Mouse (Mus musculus) MN1 (cell line): ENCODE results near the gene Adh1.

Source experiments
- DNase-seq: peaks from one replicate; pipeline ENCODE4 v3.0.0-alpha.2; 2016; ENCODE audit warnings: low spot score

The Adh1 gene

DNA sequence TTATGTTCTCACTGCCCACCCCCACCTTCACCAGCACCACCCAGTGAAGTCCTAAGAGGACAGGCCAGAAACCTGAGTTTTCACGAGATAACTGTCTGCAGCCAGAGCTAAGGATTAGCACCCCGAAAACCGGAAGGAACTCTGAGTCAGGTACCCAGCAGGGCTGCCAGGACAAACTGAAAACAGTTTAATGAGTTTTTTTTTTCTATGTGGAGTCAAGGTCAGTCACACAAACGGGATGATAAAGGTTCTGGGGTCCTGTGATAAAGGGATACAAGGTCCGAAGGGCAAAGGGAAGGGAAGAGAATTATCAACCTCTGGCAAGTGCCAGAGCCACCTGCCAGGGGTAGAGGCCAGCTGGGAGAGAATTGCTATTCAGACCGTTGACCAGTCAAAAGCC is 19.4 kb upstream of the Adh1 start:
- DNase-seq = no peak

DNA sequence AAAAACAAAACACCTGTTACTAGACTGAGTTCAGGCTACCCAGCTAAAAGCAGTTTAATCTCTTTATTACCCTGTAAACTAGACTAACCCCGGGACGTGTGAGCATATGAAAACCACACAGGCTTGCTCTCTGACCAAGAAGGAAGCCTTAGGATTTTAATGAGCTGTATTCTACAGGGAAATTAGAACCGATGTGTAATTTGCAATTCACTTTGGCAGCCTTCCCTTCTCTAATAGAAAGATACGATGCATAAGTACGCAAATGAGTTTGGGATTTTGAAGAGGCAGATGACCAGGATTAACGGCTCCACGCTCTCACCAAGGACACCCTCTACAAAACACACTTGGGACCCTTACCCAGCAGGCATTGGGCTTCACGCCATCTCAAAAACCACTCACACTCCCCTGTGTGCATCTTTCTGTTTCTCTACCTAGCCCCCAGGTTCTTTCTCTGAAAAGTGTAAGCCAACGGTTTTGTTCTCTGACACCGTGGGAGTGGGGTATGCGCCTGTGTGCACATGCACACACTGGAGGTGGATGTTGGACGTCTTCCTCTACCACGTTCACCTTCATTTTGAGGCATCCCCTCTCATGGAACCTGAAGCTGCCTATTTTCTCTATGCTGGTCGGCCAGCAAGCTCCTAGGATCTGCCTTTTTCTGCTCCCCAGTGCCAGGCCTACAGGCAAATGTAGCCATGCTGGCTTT is 18.6 kb upstream of the Adh1 start:
- DNase-seq = no peak

- DNase-seq = no peak
Measured at GRCm38 (mm10) chr3:138242933-138243332, 17.9 kb upstream of the Adh1 start.

DNA sequence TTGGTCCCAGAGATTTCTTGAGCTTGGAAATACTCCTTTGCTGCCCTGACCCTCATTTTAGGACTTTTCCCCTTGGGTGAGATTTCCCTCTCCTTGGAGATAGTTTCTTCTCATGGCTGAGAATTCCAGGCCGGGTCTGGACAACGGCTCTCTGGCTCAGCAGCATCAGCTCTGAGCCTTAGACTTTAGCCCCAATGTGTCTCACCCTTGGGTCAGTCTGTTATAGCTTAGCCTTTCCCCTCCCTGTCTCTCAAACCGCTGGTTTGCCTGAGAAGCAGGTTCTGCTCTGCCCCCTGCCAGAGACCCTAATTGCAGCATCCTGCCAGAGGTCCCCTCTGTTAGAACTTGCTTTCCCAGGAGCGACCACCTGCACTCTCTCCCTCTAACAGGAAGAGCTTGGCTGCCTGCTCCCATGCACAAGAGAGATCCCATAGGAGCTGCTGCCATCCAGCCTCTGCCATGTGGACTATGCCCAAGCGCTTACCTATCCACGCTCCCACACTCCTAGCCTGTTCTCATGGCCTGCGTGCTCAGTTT is 16.4 kb upstream of the Adh1 start:
- DNase-seq = no peak

DNA sequence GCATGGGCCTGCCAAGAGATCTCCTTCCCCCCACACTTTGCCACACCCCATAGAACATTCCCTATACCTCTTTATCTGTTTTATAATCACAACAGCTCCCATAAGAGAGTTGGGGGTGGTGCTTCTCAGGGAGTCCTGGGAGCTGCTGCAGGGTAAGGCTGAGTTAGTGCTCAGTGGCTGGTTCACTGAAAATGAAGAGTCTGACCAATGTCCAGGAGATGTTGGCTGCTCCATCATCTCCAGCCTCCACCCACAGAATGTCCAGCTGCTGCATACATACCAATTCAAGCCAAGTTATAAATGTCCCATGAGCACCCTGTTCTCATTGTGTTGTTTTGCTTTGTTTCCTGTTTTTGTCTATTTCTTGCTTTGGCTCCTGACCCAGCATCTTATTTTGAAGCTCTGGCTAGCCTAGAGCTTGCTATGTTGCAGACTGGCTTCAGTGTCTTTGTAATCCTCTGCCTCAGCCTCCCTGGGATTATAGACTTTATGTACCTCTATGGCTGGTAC is 14.2 kb upstream of the Adh1 start:
- DNase-seq = no peak

GRCm38 (mm10) chr3:138247241-138247640 is 13.6 kb upstream of the Adh1 start:
- no peak for DNase-seq

- no peak for DNase-seq
Measured at GRCm38 (mm10) chr3:138248011-138248410, 12.8 kb upstream of the Adh1 start.

- DNase-seq = no peak
Measured at GRCm38 (mm10) chr3:138248746-138249145, 12.0 kb upstream of the Adh1 start.

GRCm38 (mm10) chr3:138251156-138251555 is 9.6 kb upstream of the Adh1 start:
- no peak for DNase-seq

DNA sequence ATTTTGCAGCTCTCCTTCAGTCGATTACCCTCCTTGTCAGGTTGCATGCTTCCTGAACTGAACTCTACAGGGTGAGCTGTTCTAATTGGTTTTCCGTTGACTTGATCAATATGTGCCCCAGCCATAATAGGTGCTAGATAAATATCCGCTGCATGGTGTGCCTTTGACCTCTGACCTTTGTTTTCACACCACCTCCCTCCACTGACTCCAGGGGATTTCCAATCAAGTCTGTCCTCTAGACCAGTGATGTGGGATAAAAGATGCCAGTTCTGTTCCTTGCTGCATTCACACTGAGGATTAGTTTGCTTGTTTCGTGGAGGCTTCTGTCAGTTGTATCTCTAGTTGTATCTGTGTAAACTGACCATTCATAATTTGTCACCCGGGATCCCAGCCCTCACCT is 6.6 kb upstream of the Adh1 start:
- DNase-seq = no peak

DNA sequence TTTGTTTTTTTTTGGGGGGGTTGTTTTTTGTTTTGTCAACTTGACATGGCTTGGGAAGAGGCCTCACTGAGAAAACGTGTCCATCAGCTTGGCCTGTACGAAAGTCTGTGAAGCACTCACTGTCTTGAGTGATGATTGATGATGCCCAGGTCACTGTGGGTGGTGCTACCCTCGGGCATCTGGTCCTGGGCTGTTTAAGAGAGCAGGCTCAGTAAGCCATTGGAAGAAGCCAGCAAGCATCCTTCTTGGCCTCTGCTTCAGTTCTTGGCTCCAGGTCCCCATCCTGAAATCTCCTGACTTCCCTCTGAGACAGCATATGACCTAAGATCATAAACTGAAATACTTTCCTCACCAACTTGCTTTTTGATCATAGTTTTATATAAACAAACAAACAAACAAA is 5.4 kb upstream of the Adh1 start:
- no peak for DNase-seq

DNA sequence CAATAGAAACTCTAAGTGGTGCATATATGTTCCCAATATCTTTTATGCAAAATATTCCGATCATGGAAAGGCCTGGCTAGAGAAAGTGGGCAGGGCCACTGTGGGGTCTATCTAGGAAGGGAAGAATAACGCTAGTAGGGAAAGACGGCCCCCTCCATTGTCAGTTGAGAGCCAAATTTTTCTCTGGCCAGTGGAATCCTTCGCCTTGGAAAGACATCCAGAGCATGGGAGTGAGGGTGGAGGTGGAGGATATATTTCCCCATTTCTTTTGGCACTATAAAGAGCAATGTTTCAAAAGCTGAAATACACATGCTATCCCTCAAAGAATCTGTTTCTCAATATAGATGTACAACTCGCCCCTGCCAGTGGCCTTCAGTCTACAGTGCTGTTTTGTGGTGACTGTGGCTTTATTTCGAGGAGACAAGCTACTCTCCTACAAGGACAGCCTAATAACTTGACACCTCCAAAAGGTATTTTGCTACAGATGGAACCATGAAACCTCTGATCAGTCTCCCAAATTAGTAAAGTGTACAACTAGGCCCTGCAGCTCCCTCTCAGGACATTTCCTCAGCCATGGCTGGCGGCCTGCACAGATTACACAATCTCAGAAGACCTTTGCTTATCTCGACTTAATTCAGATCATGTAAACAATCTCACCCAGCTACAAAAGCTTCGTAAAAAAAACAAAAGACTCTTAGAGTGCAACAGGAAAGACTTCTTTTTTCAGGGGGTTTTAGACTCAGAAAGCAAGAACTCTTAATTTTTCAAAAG is 4.8 kb upstream of the Adh1 start:
- no peak for DNase-seq

DNA sequence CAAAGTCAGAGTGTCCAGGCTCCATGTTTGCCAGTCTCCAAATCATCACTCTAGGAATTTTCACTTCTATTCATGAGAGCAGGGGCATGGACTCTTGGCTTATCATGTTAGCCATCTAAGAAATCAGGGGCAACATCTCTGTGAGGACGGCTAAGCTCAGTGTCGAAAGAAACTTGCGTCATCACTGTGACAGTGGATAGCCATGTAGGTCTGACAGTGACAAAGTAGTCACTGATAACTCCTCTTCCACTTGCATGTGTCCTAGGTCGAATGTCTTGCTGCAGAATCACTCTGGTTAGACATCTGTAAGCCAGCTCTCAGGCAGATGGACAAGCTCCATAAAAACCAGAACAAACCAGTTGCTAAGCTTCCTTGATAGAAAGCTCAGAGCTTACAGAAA is 1.8 kb downstream of the Adh1 start:
- no peak for DNase-seq

DNA sequence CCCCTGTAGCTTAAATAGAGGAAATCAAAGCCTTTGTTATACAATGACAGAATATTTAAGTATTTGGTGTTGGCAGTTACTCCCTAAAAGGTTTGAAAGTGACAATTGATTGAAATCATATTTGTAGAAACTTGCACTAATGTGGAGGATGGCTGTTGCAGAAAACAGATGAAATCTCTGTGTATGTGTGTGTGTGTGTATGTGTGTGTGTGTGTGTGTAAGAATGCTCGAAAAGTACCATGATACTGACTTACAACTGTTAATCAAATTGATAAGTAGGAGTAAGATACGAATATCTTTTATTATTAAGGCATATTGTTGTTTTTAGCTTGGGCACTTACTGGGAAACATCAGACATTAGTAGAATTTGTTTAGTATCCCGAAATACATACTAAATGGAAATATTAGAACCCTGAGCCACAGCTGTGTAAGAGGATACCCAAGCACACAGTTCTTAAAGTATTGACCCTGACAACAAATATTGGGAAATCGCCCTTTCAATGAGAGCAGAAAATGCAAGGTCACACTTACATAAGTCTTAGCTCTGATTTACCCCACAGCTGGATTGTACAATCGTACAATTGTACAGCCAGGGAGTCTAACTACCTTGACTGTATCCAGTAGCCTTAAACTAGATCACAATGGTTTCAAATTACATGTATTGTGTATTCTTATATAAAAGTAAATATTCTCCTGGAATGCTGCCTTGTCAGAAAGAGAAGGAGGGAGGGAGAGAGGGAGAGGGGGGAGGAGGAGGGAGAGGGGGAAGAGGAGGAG is 2.6 kb downstream of the Adh1 start:
- DNase-seq = no peak

DNA sequence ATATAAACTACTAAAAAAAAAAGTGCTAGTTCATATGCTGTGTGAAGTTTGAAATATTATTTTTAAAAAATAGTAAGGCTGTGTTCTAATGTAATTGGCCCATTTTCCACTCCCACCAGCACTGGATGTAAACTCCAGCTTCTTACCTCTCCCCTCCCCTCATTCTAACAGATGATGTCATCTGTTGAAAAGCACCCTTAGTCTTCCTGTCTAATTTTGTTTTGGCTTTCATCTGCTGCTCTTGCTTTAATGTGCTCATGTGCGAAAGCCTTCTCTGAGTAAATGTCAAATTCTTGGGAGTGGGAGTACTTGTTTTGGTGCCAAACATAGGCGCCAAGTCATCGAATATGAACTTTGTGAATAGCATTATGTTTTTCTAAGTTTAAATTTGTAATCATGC is 3.9 kb downstream of the Adh1 start:
- no peak for DNase-seq

- DNase-seq = no peak
Measured at GRCm38 (mm10) chr3:138270507-138270906, 9.7 kb downstream of the Adh1 start.

- no peak for DNase-seq
Measured at GRCm38 (mm10) chr3:138271297-138271696, 10.5 kb downstream of the Adh1 start.

DNA sequence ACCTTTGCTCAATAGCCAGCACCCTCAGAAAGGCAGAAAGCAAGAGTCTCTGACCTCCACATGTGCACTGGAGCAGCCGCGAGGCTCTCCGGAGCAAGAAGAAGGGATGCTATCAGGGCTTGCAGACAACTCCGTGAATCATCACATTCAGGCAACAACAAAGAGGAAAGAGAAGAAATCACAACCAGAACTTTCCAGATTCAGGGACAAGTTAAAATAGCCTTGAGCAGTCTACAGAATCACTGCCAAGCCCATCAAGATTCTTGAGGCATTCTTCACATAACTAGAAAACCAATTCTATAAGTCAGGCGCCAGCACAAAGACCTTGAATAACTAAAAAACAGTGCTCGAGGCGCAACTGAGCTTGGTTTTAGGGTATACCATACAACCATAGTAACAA is 12.3 kb downstream of the Adh1 start:
- DNase-seq = no peak

DNA sequence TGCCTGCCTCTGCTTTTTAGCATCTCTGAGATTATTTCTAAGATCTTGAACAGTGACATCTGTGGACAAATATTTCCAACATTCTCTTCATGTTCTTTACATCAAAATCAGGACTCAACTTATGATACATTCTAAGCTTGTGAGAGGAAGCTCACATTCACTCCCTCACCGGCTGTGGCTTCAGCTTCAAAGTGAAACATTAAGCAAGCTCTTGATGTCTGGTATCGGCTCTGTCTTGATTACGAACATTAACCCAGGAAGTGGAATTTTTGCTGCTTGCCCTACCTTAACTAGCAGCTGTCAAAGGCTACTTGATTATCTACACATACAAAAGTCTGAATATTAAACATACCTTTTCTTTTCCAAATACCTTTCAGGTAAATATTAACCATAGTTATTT is 14.3 kb downstream of the Adh1 start:
- DNase-seq = no peak

DNA sequence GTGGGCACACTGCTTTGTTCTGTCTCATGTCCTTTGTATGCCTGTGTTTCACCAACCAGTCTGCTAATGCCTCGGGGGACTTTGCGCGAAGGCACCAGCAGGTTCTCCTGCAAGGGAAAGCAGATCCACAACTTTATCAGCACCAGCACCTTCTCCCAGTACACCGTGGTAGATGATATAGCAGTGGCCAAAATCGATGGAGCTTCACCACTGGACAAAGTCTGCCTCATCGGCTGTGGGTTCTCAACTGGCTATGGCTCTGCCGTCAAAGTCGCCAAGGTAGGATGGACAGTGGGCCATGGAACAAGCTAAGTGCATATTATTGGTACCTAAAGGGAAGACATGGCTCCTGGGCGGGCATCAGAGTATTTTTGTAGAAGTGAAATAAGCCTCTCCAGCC is 21.8 kb downstream of the Adh1 start:
- no peak for DNase-seq

- DNase-seq = no peak
Measured at GRCm38 (mm10) chr3:138283831-138284230, 23.0 kb downstream of the Adh1 start.

- DNase-seq = no peak
Measured at GRCm38 (mm10) chr3:138285986-138286385, 25.2 kb downstream of the Adh1 start.

DNA sequence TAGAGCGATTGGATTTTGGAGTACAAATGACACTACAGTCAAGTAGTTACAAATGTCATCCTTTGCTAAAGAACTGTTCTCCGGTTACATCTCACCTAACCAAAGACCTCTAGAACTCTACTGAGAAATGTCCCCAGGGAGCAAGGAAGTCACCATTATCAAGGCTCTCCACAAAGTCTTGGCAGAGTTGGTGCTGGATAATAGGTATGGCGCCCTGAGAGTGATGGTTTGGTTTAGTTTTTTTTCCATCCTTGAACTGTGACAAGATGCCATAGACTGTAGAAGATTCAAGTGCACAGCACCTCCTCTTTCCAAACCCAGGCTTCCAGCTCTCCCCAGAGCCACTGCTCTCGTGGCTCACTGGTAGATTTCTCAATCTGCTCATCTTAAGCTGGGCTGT is 26.9 kb downstream of the Adh1 start:
- DNase-seq = no peak
